Mouse (Mus musculus): ENCODE data around the gene Mrps21. TPM values are rescaled to one million over a fixed set of nuclear protein-coding genes. Genes with fewer than 3 reads are reported as not detected.
"Not testable (repeated sequence)": the region's sequence is repeated elsewhere in the genome, so short reads cannot be mapped to it uniquely, and the experiment has no call there.

Mrps21 gene
- 441 TPM for polyA plus RNA-seq (2012; fragmentation: generic; extraction: Trizol)
- long read RNA-seq, experiment 1, transcript Mrps21-201 (3 exons, 488 nt) = major isoform, 120 of 153 reads
- long read RNA-seq, experiment 1, transcript Mrps21-202 (2 exons, 405 nt) = minor isoform, 27 of 153 reads
- long read RNA-seq, experiment 1, partial matches to known transcripts = 0 of 153 reads
- long read RNA-seq, experiment 1, other reads (novel, unspliced or antisense) = 6 of 153 reads
- long read RNA-seq, experiment 2, transcript Mrps21-201 (3 exons, 488 nt) = major isoform, 12 of 13 reads
- long read RNA-seq, experiment 2, partial matches to known transcripts = 0 of 13 reads
- long read RNA-seq, experiment 2, other reads (novel, unspliced or antisense) = 1 of 13 reads

GRCm38 (mm10) chr3:95871392-95871867, at the start of gene Mrps21:
Mrps21 (minus strand) TSS chr3:95871519.
- peaks cover 13% of the 10 kb centered on the region for H3K79me3 ChIP-seq (ENCODE audit: low read depth)
- peaks cover 63% of the 10 kb centered on the region for H3K79me2 ChIP-seq (ENCODE audit: control insufficient read depth, insufficient read depth)
- TF ChIP-seq USF1 (IDR thresholded peaks at IDR 0.05; ENCODE audit: low read depth) = no peak
- no peak for TF ChIP-seq MYOD1 (IDR thresholded peaks at IDR 0.05; ENCODE audit: control insufficient read depth, insufficient read length, low read depth)
- TF ChIP-seq CTCF (IDR thresholded peaks at IDR 0.05; ENCODE audit: control insufficient read depth, insufficient read depth, insufficient read length) = no peak
- H3ac ChIP-seq (ENCODE audit: control insufficient read depth, insufficient read length, low read depth) = peak within 1 kb of the TSS; percentile 18
- H3K4me3 ChIP-seq (ENCODE audit: insufficient read depth, poor library complexity, severe bottlenecking) = peak within 1 kb of the TSS; percentile 70
- H3K36me3 ChIP-seq (ENCODE audit: control insufficient read depth, insufficient read depth) = peaks cover 10% of the 10 kb centered on the region
- no peaks in the 10 kb centered on the region for H3K27me3 ChIP-seq (ENCODE audit: control insufficient read depth, insufficient read depth, insufficient read length)

DNA sequence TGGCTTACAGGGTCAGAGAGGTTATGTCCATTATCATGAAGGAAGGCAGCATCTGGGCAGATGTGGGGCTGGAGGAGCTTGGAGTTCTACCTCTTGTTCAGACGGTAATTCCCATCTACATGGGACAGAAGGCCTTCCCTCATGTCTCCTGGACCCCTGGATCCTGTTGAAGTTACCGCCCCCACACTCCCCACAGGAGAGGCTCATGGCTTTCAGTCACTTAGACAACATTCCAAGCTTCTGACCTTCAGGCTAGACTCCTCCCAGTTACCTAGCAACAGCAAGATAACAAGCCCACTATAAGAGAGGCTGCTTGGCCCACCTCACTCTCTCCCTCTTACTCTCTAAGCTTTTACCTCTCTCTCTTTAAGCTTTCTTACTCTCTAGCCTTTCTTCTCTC, 49.2 kb upstream of the Mrps21 start:
- H3K27me3 ChIP-seq (ENCODE audit: control insufficient read depth, insufficient read depth, insufficient read length); H3K79me3 ChIP-seq (ENCODE audit: low read depth); H3ac ChIP-seq (ENCODE audit: control insufficient read depth, insufficient read length, low read depth); H3K79me2 ChIP-seq (ENCODE audit: control insufficient read depth, insufficient read depth); H3K4me3 ChIP-seq (ENCODE audit: insufficient read depth, poor library complexity, severe bottlenecking); H3K36me3 ChIP-seq (ENCODE audit: control insufficient read depth, insufficient read depth): not testable (repeated sequence)

GRCm38 (mm10) chr3:95916760-95917159, 45.4 kb upstream of the Mrps21 start:
- H3K36me3 ChIP-seq (ENCODE audit: control insufficient read depth, insufficient read depth) = no peaks in the 10 kb centered on the region
- TF ChIP-seq USF1 (IDR thresholded peaks at IDR 0.05; ENCODE audit: low read depth) (no peak), CTCF (IDR thresholded peaks at IDR 0.05; ENCODE audit: control insufficient read depth, insufficient read depth, insufficient read length) (no peak), MYOG (IDR thresholded peaks at IDR 0.05; ENCODE audit: control insufficient read depth, extremely low read depth, insufficient read length) (no peak), FOSL1 (IDR thresholded peaks at IDR 0.05; ENCODE audit: insufficient read depth, low read length, poor library complexity, severe bottlenecking) (no peak)
- H3K79me3 ChIP-seq (ENCODE audit: low read depth) = no peaks in the 10 kb centered on the region
- H3K27me3 ChIP-seq (ENCODE audit: control insufficient read depth, insufficient read depth, insufficient read length) = no peaks in the 10 kb centered on the region
- H3ac ChIP-seq (ENCODE audit: control insufficient read depth, insufficient read length, low read depth) = no peak overlapping the region
- H3K79me2 ChIP-seq (ENCODE audit: control insufficient read depth, insufficient read depth) = no peaks in the 10 kb centered on the region
- H3K4me3 ChIP-seq (ENCODE audit: insufficient read depth, poor library complexity, severe bottlenecking) = no peak overlapping the region

- no peaks in the 10 kb centered on the region for H3K27me3 ChIP-seq (ENCODE audit: control insufficient read depth, insufficient read depth, insufficient read length)
- no peaks in the 10 kb centered on the region for H3K79me2 ChIP-seq (ENCODE audit: control insufficient read depth, insufficient read depth)
- no peaks in the 10 kb centered on the region for H3K36me3 ChIP-seq (ENCODE audit: control insufficient read depth, insufficient read depth)
- no peaks in the 10 kb centered on the region for H3K79me3 ChIP-seq (ENCODE audit: low read depth)
- TF ChIP-seq MYOD1 (IDR thresholded peaks at IDR 0.05; ENCODE audit: control insufficient read depth, insufficient read length, low read depth) = no peak
- TF ChIP-seq FOSL1 (IDR thresholded peaks at IDR 0.05; ENCODE audit: insufficient read depth, low read length, poor library complexity, severe bottlenecking) = no peak
- no peak overlapping the region for H3ac ChIP-seq (ENCODE audit: control insufficient read depth, insufficient read length, low read depth)
- H3K4me3 ChIP-seq (ENCODE audit: insufficient read depth, poor library complexity, severe bottlenecking) = no peak overlapping the region
Observed at GRCm38 (mm10) chr3:95914706-95915105, 43.4 kb upstream of the Mrps21 start.

DNA sequence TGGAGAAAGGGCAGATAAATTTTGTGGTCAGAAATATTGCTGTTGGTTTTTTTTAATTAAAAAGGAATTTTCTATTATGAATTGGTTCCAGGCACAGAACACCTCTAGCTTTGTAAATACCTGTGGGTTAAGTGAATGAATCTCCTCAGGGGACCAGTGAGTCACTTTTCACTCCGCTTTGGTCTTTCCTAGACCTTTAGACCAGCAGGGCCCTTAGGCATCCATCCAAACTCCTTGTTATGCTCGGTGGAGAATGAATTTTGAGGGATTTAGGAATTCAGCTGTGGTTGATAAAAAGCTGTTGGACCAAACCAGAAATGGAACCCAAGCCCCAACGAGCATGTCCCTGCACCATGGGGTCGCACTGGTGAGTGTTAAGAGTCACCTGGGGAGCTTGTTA, 36.3 kb upstream of the Mrps21 start:
- Histone ChIP-seq H3K79me3 (ENCODE audit: low read depth) (no peaks in the 10 kb centered on the region), H3K79me2 (ENCODE audit: control insufficient read depth, insufficient read depth) (no peaks in the 10 kb centered on the region)
- no peak for TF ChIP-seq CTCF (IDR thresholded peaks at IDR 0.05; ENCODE audit: control insufficient read depth, insufficient read depth, insufficient read length)

DNA sequence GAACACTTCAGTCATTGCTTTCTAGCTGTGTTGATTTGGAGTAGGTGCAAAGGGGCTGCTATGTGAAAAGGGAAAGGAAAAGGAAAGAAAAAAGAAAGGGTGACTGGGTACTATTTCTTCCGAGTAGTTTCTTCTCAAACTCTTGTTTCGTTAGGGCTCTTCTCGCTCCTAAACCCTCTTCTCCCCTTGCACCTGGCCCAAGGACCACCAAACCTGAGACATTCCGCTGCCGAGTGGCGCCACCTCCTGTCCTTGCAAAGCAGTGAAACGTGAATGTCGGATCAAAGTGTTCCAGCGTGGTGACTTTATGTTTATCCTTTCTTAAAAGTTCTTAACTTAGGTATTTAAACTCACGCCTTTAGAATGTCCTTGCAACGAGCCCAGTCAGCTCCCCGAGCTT, 35.5 kb upstream of the Mrps21 start:
- Histone ChIP-seq H3K79me3 (ENCODE audit: low read depth) (no peaks in the 10 kb centered on the region), H3K4me3 (ENCODE audit: insufficient read depth, poor library complexity, severe bottlenecking) (no peak overlapping the region), H3ac (ENCODE audit: control insufficient read depth, insufficient read length, low read depth) (no peak overlapping the region), H3K79me2 (ENCODE audit: control insufficient read depth, insufficient read depth) (no peaks in the 10 kb centered on the region), H3K27me3 (ENCODE audit: control insufficient read depth, insufficient read depth, insufficient read length) (peaks cover 13% of the 10 kb centered on the region), H3K36me3 (ENCODE audit: control insufficient read depth, insufficient read depth) (no peaks in the 10 kb centered on the region)
- TF ChIP-seq MAX (IDR thresholded peaks at IDR 0.05) = no peak
- peak; percentile 82 for TF ChIP-seq CTCF (IDR thresholded peaks at IDR 0.05; ENCODE audit: control insufficient read depth, insufficient read depth, insufficient read length)

More for the DNA sequence above, 36.3 kb upstream of the Mrps21 start:
- no peaks in the 10 kb centered on the region for H3K36me3 ChIP-seq (ENCODE audit: control insufficient read depth, insufficient read depth)
- no peak overlapping the region for H3ac ChIP-seq (ENCODE audit: control insufficient read depth, insufficient read length, low read depth)
- no peak overlapping the region for H3K4me3 ChIP-seq (ENCODE audit: insufficient read depth, poor library complexity, severe bottlenecking)
- H3K27me3 ChIP-seq (ENCODE audit: control insufficient read depth, insufficient read depth, insufficient read length) = peaks cover 13% of the 10 kb centered on the region

DNA sequence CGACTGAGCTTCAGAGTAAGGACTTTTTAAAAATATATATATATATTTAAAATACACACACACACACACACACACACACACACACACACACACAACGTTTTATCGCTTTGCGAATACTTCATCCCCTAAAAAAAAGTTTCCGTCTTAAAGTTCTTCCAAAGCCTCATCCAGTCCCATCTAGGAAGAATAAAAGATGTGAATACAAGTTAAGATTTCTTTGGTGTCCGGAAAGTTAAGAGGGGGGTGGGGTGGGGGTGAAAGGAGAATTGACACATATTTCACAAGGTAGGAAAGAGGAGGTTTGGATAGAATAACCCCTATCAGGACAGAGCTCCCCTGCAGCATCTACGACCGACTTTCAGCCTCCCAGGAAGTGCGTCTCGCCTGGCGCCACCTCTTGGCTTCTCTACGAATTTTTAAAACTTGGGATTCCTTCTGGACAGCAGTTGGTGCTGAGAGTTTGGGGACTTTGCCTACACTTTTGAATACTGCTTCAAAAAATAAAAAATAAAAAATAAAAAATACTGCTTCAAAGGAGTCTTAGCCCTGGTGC, 34.7 kb upstream of the Mrps21 start:
- Histone ChIP-seq H3K4me3 (ENCODE audit: insufficient read depth, poor library complexity, severe bottlenecking) (no peak overlapping the region), H3K36me3 (ENCODE audit: control insufficient read depth, insufficient read depth) (no peaks in the 10 kb centered on the region), H3K27me3 (ENCODE audit: control insufficient read depth, insufficient read depth, insufficient read length) (peaks cover 13% of the 10 kb centered on the region), H3K79me3 (ENCODE audit: low read depth) (no peaks in the 10 kb centered on the region), H3ac (ENCODE audit: control insufficient read depth, insufficient read length, low read depth) (no peak overlapping the region), H3K79me2 (ENCODE audit: control insufficient read depth, insufficient read depth) (no peaks in the 10 kb centered on the region)
- TF ChIP-seq FOSL1 (IDR thresholded peaks at IDR 0.05; ENCODE audit: insufficient read depth, low read length, poor library complexity, severe bottlenecking) (no peak), MYOG (IDR thresholded peaks at IDR 0.05; ENCODE audit: control insufficient read depth, extremely low read depth, insufficient read length) (no peak), CTCF (IDR thresholded peaks at IDR 0.05; ENCODE audit: control insufficient read depth, insufficient read depth, insufficient read length) (peak; percentile 34)
